Mouse (Mus musculus): ENCODE data around the gene Bckdk. TPM values are rescaled to one million over a fixed set of nuclear protein-coding genes. Genes with fewer than 3 reads are reported as not detected.
"Not testable (repeated sequence)": the region's sequence is repeated elsewhere in the genome, so short reads cannot be mapped to it uniquely, and the experiment has no call there.

The Bckdk gene
- polyA plus RNA-seq, 1 experiment from 2014 or later: 51.5 TPM

DNA sequence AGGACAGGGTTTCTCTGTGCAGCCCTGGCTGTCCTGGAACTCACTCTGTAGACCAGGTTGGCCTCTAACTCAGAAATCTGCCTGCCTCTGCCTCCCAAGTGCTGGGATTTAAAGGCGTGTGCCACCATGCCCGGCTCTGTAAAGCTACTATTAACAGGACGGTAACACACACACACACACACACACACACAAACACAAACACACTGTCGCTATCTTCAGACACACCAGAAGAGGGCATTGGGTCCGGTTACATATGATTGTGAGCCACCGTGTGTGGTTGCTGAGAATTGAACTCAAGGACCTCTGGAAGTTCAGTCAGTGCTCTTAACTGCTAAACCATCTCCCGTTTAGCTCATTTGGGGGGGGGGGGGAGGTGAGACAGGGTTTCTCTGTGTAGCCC lies 8.0 kb upstream of the Bckdk start:
- 0 out of 2 replicates have a peak overlapping the region, but pooled peaks have one; percentile 15 for H3K9ac ChIP-seq

DNA sequence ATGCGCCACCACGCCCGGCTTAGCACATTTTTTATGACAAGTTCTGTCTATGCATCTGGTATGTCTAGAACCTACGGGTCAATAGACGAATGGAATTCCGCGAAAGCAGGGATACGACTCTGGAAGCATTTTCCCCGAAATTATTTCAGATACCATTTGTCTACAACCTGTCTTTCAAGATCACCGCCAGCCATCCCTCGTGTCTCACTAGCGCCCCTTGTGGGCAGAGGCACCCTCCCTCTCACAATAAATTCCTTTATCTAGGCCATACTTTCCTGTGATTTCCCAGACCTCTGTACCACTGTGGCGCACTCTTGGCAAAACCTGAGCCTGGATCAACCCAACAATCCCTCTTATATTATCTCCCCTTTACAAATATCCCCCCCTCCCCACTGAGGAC lies 7.5 kb upstream of the Bckdk start:
- Histone ChIP-seq H3K4me1 (replicated peaks) (peaks cover 64% of the 10 kb centered on the region), H3K27me3 (no peaks in the 10 kb centered on the region), H3K9me3 (replicated peaks) (no peaks in the 10 kb centered on the region), H3K4me3 (replicated peaks) (no peak overlapping the region), H3K9ac (no peak overlapping the region), H3K36me3 (replicated peaks) (peaks cover 20% of the 10 kb centered on the region), H3K4me2 (peak overlapping the region; percentile 92), H3K27ac (replicated peaks) (peak overlapping the region; percentile 86)
- 49% methylated on average over 13 of the region's 13 CpGs for WGBS (ENCODE audit: insufficient replicate concordance)
- no peak for ATAC-seq (ENCODE audit: insufficient read depth)

More for the DNA sequence above, 8.0 kb upstream of the Bckdk start:
- H3K27ac ChIP-seq (replicated peaks): peak overlapping the region; percentile 86
- not testable (repeated sequence) for H3K9me3 ChIP-seq (replicated peaks); ATAC-seq (ENCODE audit: insufficient read depth); H3K27me3 ChIP-seq
- H3K4me3 ChIP-seq (replicated peaks): peak overlapping the region; percentile 67
- H3K4me1 ChIP-seq (replicated peaks): peaks cover 62% of the 10 kb centered on the region
- H3K36me3 ChIP-seq (replicated peaks): peaks cover 20% of the 10 kb centered on the region
- WGBS (ENCODE audit: insufficient replicate concordance): 56% methylated on average over 7 of the region's 7 CpGs
- peak overlapping the region; percentile 92 for H3K4me2 ChIP-seq

DNA sequence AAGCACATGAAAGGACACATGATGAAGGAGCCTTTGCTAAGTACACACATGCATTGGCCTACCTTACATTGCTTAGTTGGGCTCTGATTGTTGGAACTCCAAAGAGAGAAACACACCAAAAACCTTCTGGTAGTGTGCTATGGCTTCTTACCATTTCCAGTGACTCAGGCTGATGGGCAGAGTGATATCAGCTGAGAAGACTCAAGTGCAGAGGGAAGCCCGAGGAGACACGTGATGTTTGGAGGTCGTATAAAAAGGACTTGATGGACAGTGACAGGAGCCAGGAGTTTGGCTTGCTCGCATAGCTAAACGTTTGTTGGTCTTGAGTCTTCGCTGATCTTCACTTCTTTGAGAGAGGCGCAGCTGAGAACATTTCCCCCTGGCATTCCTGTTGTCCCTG lies 6.3 kb upstream of the Bckdk start:
- H3K9me3 ChIP-seq (replicated peaks): no peaks in the 10 kb centered on the region
- WGBS (ENCODE audit: insufficient replicate concordance): 71% methylated on average over 7 of the region's 7 CpGs
- H3K27me3 ChIP-seq: no peaks in the 10 kb centered on the region
- no peak overlapping the region for H3K4me3 ChIP-seq (replicated peaks)
- H3K36me3 ChIP-seq (replicated peaks): peaks cover 14% of the 10 kb centered on the region
- no peak overlapping the region for H3K27ac ChIP-seq (replicated peaks)
- no peak overlapping the region for H3K4me2 ChIP-seq
- peaks cover 72% of the 10 kb centered on the region for H3K4me1 ChIP-seq (replicated peaks)
- H3K9ac ChIP-seq: no peak overlapping the region
- no peak for ATAC-seq (ENCODE audit: insufficient read depth)

DNA sequence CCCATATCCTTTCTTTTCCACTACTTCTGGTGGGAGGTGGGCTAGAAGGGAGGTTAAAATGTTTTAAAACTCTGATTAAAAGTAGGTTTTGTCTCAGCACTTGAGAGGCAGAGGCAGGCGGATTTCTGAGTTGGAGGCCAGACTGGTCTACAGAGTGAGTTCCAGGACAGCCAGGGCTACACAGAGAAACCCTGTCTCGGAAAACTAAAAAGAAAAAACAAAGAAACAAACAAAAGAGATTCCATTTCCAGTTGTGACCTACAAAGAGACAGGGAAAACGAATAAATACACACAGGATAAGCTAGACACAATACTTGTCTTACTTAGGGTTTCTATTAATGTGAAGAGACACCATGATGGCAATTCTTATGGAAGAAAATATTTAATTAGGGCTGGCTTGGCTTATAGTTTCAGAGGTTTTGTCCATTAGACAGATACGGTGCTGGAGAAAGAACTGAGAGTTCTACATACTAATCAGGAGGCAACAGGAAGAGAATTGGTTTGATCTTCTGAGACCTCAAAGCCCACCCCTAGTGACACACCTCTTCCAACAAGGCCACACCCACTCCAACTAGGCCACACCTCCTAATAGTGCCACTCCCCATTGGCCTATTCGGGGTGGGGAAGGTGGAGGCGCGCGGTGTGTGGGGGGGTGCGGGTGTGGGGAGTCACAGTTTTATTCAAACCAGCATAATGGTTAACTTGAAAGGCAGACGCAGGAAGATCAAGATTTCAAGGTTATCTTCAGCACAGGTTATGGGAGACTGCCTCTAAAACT lies 5.5 kb upstream of the Bckdk start:
- Histone ChIP-seq H3K4me3 (replicated peaks) (no peak overlapping the region), H3K4me2 (peak overlapping the region; percentile 29), H3K9me3 (replicated peaks) (no peaks in the 10 kb centered on the region), H3K36me3 (replicated peaks) (0 out of 2 replicates have a peak, but pooled peaks cover 6% of the 10 kb centered on the region), H3K4me1 (replicated peaks) (peaks cover 72% of the 10 kb centered on the region), H3K9ac (no peak overlapping the region), H3K27ac (replicated peaks) (peak overlapping the region; percentile 60), H3K27me3 (no peaks in the 10 kb centered on the region)
- no peak for ATAC-seq (ENCODE audit: insufficient read depth)
- 27% methylated on average over 10 of the region's 10 CpGs for WGBS (ENCODE audit: insufficient replicate concordance)

DNA sequence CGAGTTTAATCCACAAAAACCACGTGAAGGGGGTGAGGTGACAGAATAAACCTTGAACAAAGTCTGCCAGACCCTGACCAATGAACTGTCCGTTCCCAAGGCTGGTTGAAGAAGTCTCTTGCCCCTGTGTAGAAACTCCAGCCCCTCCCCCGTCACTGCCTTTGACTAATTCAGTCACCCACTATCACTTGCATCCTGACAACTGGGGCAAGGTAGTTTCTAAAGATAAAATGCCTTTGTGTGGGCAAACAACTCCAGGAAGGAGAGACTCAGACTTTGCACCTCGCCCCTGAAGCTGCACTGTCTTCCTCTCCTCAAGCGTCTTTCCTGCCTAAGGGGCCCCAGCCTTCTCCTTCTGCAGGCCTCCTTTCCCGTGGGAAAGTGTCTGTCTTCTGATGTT lies 3.9 kb upstream of the Bckdk start:
- Histone ChIP-seq H3K9me3 (replicated peaks) (no peaks in the 10 kb centered on the region), H3K27me3 (no peaks in the 10 kb centered on the region), H3K9ac (no peak overlapping the region), H3K4me2 (no peak overlapping the region; the same call in 1 of the 2 replicates), H3K4me3 (replicated peaks) (no peak overlapping the region), H3K36me3 (replicated peaks) (peaks cover 3% of the 10 kb centered on the region; the same call in 1 of the 2 replicates), H3K27ac (replicated peaks) (peak overlapping the region; percentile 60), H3K4me1 (replicated peaks) (peaks cover 70% of the 10 kb centered on the region)
- WGBS (ENCODE audit: insufficient replicate concordance): 5% methylated on average over 7 of the region's 7 CpGs
- no peak for ATAC-seq (ENCODE audit: insufficient read depth)

DNA sequence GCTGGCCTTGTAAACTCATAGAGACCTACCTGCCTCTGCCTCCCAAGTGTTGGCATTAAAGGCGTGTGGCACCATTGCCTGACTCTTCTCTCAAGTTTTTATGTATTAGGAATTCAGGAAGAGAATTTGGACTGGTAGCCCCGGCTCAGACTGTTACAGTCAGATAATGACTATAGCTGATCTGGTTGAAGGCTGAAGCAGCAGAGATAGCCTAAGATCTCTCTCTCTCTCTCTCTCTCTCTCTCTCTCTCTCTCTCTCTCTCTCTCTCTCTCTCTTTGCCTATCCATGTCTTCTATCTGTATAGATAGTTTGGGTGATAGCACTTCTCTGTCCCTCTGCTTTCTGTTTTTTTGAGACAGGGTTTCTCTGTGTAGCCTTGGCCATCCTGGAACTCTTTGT lies 2.1 kb upstream of the Bckdk start:
- Histone ChIP-seq H3K4me3 (replicated peaks) (no peak overlapping the region), H3K9me3 (replicated peaks) (no peaks in the 10 kb centered on the region), H3K27ac (replicated peaks) (no peak overlapping the region), H3K27me3 (no peaks in the 10 kb centered on the region), H3K4me2 (no peak overlapping the region), H3K9ac (no peak overlapping the region), H3K36me3 (replicated peaks) (peaks cover 20% of the 10 kb centered on the region), H3K4me1 (replicated peaks) (peaks cover 65% of the 10 kb centered on the region)
- no peak for ATAC-seq (ENCODE audit: insufficient read depth)
- 30% methylated on average over 2 of the region's 2 CpGs for WGBS (ENCODE audit: insufficient replicate concordance)

DNA sequence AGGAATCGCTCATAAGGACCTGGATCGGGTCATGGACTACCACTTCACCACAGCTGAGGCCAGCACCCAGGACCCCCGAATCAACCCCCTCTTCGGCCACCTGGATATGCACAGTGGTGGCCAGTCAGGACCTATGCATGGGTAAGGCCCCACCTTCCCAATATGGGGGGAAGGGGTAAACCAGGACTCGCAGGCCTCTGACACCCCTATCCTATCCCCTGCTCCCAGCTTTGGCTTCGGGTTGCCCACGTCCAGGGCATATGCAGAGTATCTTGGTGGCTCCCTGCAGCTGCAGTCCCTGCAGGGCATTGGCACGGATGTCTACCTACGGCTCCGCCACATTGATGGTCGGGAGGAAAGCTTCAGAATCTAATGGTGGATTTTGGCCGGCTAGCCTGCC lies 4.1 kb downstream of the Bckdk start:
- H3K4me1 ChIP-seq (replicated peaks): peaks cover 36% of the 10 kb centered on the region
- H3K36me3 ChIP-seq (replicated peaks): peaks cover 54% of the 10 kb centered on the region
- no peak for ATAC-seq (ENCODE audit: insufficient read depth)
- H3K27me3 ChIP-seq: no peaks in the 10 kb centered on the region
- no peaks in the 10 kb centered on the region for H3K9me3 ChIP-seq (replicated peaks)
- no peak overlapping the region for H3K4me3 ChIP-seq (replicated peaks)
- no peak overlapping the region for H3K9ac ChIP-seq
- no peak overlapping the region for H3K27ac ChIP-seq (replicated peaks)
- no peak overlapping the region for H3K4me2 ChIP-seq
- 83% methylated on average over 12 of the region's 12 CpGs for WGBS (ENCODE audit: insufficient replicate concordance)

DNA sequence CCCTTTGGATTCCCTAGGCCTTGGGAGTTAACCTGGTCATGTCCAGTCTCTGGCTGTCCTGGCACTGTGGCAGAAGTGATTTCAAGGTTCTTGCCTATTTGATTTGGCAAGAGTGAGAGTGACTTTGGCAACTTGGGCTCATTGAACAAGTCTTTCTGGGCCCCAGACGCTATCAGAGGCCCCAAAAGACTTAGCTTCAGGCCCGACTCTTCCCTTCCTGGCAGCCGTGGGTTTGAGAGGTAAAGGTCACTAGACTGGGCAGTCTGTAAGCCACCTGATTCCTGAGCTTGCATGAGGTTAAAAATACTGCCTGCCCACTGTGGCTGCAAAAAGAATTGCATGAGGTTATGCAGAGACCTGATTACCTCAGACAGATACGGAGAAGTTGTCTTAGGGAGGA lies 4.8 kb downstream of the Bckdk start:
- no peak overlapping the region for H3K27ac ChIP-seq (replicated peaks)
- H3K4me3 ChIP-seq (replicated peaks): no peak overlapping the region
- H3K36me3 ChIP-seq (replicated peaks): peaks cover 54% of the 10 kb centered on the region
- 84% methylated on average over 4 of the region's 4 CpGs for WGBS (ENCODE audit: insufficient replicate concordance)
- H3K4me1 ChIP-seq (replicated peaks): peaks cover 42% of the 10 kb centered on the region
- H3K9me3 ChIP-seq (replicated peaks): no peaks in the 10 kb centered on the region
- H3K9ac ChIP-seq: no peak overlapping the region
- no peaks in the 10 kb centered on the region for H3K27me3 ChIP-seq
- ATAC-seq (ENCODE audit: insufficient read depth): no peak
- no peak overlapping the region for H3K4me2 ChIP-seq

DNA sequence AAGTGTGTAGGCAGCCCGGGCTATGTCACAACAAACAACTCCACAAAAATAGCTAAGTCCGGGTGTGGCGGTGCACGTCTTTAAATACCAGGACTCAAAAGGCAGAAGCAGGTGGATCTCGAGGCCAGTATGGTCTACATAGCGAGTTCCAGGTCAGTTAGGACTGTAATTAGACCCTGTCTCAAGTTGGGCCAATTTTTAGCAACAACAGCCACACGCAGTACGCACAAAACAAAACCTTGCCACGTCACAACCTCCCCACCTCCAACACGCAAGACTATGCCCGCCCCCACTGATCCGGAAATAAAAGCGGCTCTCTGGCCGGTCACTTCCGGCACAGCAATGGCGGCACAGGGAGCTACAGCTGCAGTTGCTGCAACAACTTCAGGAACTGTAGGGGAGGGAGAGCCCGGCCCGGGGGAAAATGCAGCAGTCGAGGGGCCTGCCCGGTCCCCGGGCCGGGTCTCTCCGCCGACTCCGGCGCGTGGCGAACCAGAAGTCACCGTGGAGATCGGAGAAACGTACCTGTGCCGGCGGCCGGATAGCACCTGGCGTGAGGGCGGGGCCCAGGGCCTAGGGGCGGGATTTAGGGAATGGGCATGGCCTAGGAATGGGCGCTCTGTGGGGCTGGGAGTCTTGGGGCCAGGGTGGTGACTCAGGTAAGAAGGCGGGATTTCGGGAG lies 8.4 kb downstream of the Bckdk start, which contains the start of gene Kat8:
Gene Kat8, plus strand, starts transcription at position 327 of the 682 bp plus-strand sequence.
- Histone ChIP-seq H3K36me3 (replicated peaks) (peaks cover 50% of the 10 kb centered on the region), H3K4me3 (replicated peaks) (peak within 1 kb of the TSS; percentile 71), H3K9me3 (replicated peaks) (no peaks in the 10 kb centered on the region), H3K27me3 (no peaks in the 10 kb centered on the region), H3K27ac (replicated peaks) (peak within 1 kb of the TSS; percentile 83), H3K4me2 (peak within 1 kb of the TSS; percentile 78), H3K4me1 (replicated peaks) (peaks cover 20% of the 10 kb centered on the region), H3K9ac (peak within 1 kb of the TSS; percentile 56)
- peak; percentile 97 for ATAC-seq (ENCODE audit: insufficient read depth)
- 1% methylated on average over 40 of the region's 40 CpGs for WGBS (ENCODE audit: insufficient replicate concordance)

DNA sequence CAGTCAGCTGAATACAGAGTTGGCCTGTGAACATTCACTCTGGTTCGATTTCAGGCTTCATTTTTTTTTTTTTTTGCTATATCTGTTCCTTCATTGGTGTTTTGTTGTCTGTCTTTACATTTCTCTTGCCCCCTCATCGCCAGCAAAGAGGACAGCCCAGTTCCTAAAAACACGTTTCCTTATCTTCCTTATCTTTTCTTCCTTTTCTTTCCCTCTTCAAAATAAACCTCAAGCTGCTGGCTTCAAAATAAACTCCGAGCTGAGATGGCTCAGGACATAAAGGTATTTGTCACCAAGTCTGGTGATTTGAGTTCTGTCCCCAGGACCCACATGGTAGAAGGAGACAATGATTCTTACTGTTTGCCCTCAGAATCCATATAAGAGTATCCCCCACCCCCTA lies 9.1 kb downstream of the Bckdk start:
- H3K27ac ChIP-seq (replicated peaks): peak overlapping the region; percentile 83
- H3K36me3 ChIP-seq (replicated peaks): peaks cover 50% of the 10 kb centered on the region
- peaks cover 20% of the 10 kb centered on the region for H3K4me1 ChIP-seq (replicated peaks)
- peak overlapping the region; percentile 78 for H3K4me2 ChIP-seq
- no peaks in the 10 kb centered on the region for H3K27me3 ChIP-seq
- peak overlapping the region; percentile 71 for H3K4me3 ChIP-seq (replicated peaks)
- no peak for ATAC-seq (ENCODE audit: insufficient read depth)
- H3K9ac ChIP-seq: peak overlapping the region; percentile 56
- WGBS (ENCODE audit: insufficient replicate concordance): 2% methylated on average over 4 of the region's 4 CpGs
- H3K9me3 ChIP-seq (replicated peaks): no peaks in the 10 kb centered on the region

DNA sequence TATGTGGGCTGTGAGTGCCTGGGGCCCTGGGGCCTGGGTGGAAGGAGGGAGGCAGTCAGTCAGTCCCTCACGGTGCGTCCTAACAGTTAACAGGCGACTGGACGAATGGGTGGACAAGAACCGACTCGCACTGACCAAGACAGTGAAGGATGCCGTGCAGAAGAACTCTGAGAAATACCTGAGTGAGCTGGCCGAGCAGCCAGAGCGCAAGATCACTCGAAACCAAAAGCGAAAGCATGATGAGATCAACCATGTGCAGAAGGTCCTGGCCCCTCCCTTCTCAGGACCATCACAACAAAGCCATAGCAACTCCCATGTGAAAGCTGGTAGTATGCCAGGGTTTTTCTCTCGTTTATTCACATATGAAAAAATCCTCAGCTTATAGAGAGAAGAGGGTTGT lies 11.4 kb downstream of the Bckdk start:
- no peak overlapping the region for H3K9ac ChIP-seq
- ATAC-seq (ENCODE audit: insufficient read depth): no peak
- 82% methylated on average over 12 of the region's 12 CpGs for WGBS (ENCODE audit: insufficient replicate concordance)
- peaks cover 29% of the 10 kb centered on the region for H3K36me3 ChIP-seq (replicated peaks)
- H3K4me2 ChIP-seq: no peak overlapping the region
- no peaks in the 10 kb centered on the region for H3K27me3 ChIP-seq
- H3K4me1 ChIP-seq (replicated peaks): peaks cover 27% of the 10 kb centered on the region
- H3K27ac ChIP-seq (replicated peaks): no peak overlapping the region
- no peaks in the 10 kb centered on the region for H3K9me3 ChIP-seq (replicated peaks)
- H3K4me3 ChIP-seq (replicated peaks): no peak overlapping the region
